Mouse (Mus musculus): ENCODE measurements around the gene Tnfsf13. TPM values are rescaled to one million over a fixed set of nuclear protein-coding genes. Genes with fewer than 3 reads are reported as not detected.

Tnfsf13 gene
- total and polyA plus RNA-seq, 2 experiments from 2014 or later: 0.57 TPM; not detected in 1

DNA sequence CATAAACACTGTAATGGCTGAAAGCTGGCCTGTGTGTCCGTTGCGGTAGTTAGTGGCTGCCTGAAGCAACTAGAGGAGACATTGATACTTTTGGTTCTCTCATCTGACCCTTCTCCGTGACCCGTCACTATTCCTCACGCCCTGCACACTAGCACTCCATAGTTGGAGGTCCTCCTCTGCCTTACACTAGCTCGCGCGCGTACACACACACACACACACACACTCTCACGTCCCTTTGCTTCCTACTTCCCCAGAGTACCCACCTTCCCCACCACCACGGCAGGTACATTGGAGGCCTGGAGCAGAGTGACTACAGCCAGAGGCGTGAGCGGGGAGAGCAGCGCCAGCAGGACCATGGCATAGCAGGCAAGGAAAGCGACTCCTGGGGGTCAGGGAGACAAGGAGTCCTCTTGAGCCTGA lies 28.1 kb downstream of the Tnfsf13 start:
- Histone ChIP-seq H3K36me3 (replicated peaks; ENCODE audit: control insufficient read depth, insufficient read depth, low read length) (peaks cover 46% of the 10 kb centered on the region), H3K9ac (replicated peaks; ENCODE audit: low read depth, low read length) (no peak overlapping the region), H3K4me2 (ENCODE audit: low read depth, low read length) (no peak overlapping the region), H3K9me3 (replicated peaks; ENCODE audit: control insufficient read depth, low read length) (no peaks in the 10 kb centered on the region), H3K4me1 (ENCODE audit: control insufficient read depth, insufficient read depth) (0 out of 2 replicates have a peak, but pooled peaks cover 7% of the 10 kb centered on the region), H3K4me3 (ENCODE audit: low read depth, low read length) (no peak overlapping the region), H3K27me3 (ENCODE audit: control insufficient read depth, insufficient read depth, low read length) (no peaks in the 10 kb centered on the region), H3K27ac (ENCODE audit: low read depth) (no peak overlapping the region)
- ATAC-seq (ENCODE audit: insufficient read depth, low read depth): no peak
- DNase-seq (ENCODE audit: low spot score): no peak
- 82% methylated on average over 15 of the region's 15 CpGs for WGBS
- no peak for TF ChIP-seq EP300 (IDR thresholded peaks at IDR 0.05; ENCODE audit: low read depth)
- no peak for TF ChIP-seq CTCF (IDR thresholded peaks at IDR 0.05; ENCODE audit: low read depth)

DNA sequence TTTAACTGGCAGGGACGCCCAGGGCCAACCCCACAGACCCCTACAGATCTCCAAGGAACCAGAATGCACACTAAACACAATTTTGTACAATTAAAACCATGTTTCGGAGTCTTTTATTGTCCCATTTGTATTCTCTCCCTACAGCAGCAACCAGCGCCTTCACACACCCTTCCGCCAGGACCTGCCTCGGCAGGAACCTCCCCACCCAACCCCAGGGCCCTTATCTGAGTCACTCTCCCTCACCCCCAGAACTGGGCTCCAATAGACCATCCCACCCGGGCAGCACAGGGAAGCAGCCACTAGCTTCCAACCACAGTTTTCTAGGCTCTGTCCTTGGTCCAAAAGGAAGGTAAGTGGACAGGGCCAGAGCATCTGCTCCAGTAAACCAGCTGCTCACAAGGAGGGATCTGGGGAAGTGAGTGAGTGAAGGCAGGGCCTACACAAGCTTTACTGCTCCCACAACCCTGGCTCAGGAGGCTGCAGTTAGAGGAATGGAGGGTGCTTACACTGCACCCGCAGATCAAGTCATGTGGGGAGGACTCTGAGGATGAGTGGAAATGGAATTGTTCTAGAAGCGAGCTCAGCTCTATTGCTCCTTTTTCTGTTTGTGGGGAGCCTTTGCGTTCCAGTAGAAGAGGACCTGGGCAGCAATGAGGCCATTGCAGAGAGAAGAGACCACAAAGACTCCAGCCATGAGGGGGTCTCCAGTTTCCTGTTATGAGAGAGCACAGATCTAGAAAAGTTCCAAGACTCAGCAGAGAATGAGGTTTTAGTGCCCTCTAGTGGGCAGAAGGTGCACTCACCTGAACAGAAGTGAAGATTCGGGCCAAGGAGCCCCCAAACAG lies 28.7 kb downstream of the Tnfsf13 start:
- Histone ChIP-seq H3K36me3 (replicated peaks; ENCODE audit: control insufficient read depth, insufficient read depth, low read length) (peaks cover 52% of the 10 kb centered on the region), H3K9ac (replicated peaks; ENCODE audit: low read depth, low read length) (no peak overlapping the region), H3K4me3 (ENCODE audit: low read depth, low read length) (no peak overlapping the region), H3K27ac (ENCODE audit: low read depth) (no peak overlapping the region), H3K27me3 (ENCODE audit: control insufficient read depth, insufficient read depth, low read length) (no peaks in the 10 kb centered on the region), H3K9me3 (replicated peaks; ENCODE audit: control insufficient read depth, low read length) (no peaks in the 10 kb centered on the region), H3K4me1 (ENCODE audit: control insufficient read depth, insufficient read depth) (0 out of 2 replicates have a peak, but pooled peaks cover 7% of the 10 kb centered on the region), H3K4me2 (ENCODE audit: low read depth, low read length) (no peak overlapping the region)
- WGBS: 75% methylated on average over 10 of the region's 10 CpGs
- DNase-seq (ENCODE audit: low spot score) (peak; percentile 55), ATAC-seq (ENCODE audit: insufficient read depth, low read depth) (no peak)
- peak; percentile 79 for TF ChIP-seq CTCF (IDR thresholded peaks at IDR 0.05; ENCODE audit: low read depth)
- no peak for TF ChIP-seq EP300 (IDR thresholded peaks at IDR 0.05; ENCODE audit: low read depth)

DNA sequence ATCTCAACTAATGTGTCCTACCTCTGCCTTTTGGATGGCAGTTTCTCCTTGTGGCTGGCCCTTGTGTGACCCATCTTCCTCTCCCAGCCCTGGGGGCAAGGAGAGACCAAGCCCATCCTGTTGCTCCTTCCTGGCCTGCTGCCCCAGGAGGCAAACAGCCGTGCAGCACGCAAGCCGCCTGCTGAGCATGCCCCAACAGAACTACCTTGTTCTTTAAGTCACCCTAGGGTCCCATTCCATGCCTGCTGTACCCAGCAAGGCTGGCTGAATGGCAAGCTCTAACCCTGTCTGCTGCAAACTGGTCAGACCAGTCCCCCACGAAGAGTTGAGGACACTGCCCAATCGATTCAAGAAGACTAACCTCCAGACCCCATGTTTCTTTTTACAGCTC lies 29.5 kb downstream of the Tnfsf13 start:
- Histone ChIP-seq H3K27ac (ENCODE audit: low read depth) (no peak overlapping the region), H3K4me2 (ENCODE audit: low read depth, low read length) (no peak overlapping the region), H3K9ac (replicated peaks; ENCODE audit: low read depth, low read length) (no peak overlapping the region), H3K9me3 (replicated peaks; ENCODE audit: control insufficient read depth, low read length) (no peaks in the 10 kb centered on the region), H3K27me3 (ENCODE audit: control insufficient read depth, insufficient read depth, low read length) (no peaks in the 10 kb centered on the region), H3K36me3 (replicated peaks; ENCODE audit: control insufficient read depth, insufficient read depth, low read length) (peaks cover 60% of the 10 kb centered on the region), H3K4me1 (ENCODE audit: control insufficient read depth, insufficient read depth) (no peaks in the 10 kb centered on the region), H3K4me3 (ENCODE audit: low read depth, low read length) (no peak overlapping the region)
- WGBS: 66% methylated on average over 5 of the region's 5 CpGs
- 0 out of 2 replicates have a peak, but pooled peaks have one; percentile 4 for ATAC-seq (ENCODE audit: insufficient read depth, low read depth)
- DNase-seq (ENCODE audit: low spot score): no peak
- TF ChIP-seq EP300 (IDR thresholded peaks at IDR 0.05; ENCODE audit: low read depth) (no peak), CTCF (IDR thresholded peaks at IDR 0.05; ENCODE audit: low read depth) (no peak)

DNA sequence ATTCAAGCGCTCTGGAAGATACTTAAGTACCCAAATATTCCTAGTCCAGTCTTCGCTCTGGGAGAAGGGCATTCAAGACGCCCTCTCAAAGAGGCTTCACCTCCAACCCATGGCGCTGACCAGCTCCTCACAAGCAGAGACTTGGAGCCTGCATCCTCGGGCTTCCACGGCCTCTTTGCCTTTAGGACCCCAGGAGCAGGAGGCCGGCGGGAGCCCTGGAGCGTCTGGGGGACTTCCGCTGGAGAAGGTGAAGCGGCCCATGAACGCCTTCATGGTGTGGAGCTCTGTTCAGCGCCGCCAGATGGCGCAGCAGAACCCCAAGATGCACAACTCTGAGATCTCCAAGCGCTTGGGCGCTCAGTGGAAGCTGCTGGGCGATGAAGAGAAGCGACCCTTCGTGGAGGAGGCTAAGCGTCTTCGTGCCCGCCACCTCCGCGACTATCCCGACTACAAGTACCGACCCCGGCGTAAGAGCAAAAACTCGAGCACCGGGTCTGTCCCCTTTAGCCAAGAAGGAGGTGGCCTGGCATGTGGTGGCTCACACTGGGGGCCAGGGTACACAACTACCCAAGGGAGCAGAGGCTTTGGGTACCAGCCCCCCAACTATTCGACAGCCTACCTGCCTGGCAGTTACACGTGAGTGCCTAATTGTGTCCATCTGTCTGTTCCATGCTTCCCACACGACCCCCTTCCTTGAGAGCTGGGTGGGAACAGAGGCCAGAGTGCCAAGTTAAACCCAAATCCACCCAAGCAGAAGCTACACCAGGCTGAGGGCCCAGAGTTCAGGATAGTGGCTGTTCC lies 30.1 kb downstream of the Tnfsf13 start, which contains the start of gene Sox15:
Gene Sox15 (plus strand): TSS at position 51 of the 801 bp plus-strand sequence.
- no peak within 1 kb of the TSS; the same call in 1 of the 2 replicates for H3K4me2 ChIP-seq (ENCODE audit: low read depth, low read length)
- 25% methylated on average over 34 of the region's 34 CpGs for WGBS
- H3K27me3 ChIP-seq (ENCODE audit: control insufficient read depth, insufficient read depth, low read length): no peaks in the 10 kb centered on the region
- ATAC-seq (ENCODE audit: insufficient read depth, low read depth) (peak; percentile 76), DNase-seq (ENCODE audit: low spot score) (peak; percentile 71)
- no peaks in the 10 kb centered on the region for H3K9me3 ChIP-seq (replicated peaks; ENCODE audit: control insufficient read depth, low read length)
- no peaks in the 10 kb centered on the region for H3K4me1 ChIP-seq (ENCODE audit: control insufficient read depth, insufficient read depth)
- 0 out of 2 replicates have a peak within 1 kb of the TSS, but pooled peaks have one; percentile 2 for H3K27ac ChIP-seq (ENCODE audit: low read depth)
- TF ChIP-seq EP300 (IDR thresholded peaks at IDR 0.05; ENCODE audit: low read depth): no peak
- TF ChIP-seq CTCF (IDR thresholded peaks at IDR 0.05; ENCODE audit: low read depth): peak; percentile 73
- no peak within 1 kb of the TSS for H3K4me3 ChIP-seq (ENCODE audit: low read depth, low read length)
- no peak within 1 kb of the TSS for H3K9ac ChIP-seq (replicated peaks; ENCODE audit: low read depth, low read length)
- peaks cover 66% of the 10 kb centered on the region for H3K36me3 ChIP-seq (replicated peaks; ENCODE audit: control insufficient read depth, insufficient read depth, low read length)

DNA sequence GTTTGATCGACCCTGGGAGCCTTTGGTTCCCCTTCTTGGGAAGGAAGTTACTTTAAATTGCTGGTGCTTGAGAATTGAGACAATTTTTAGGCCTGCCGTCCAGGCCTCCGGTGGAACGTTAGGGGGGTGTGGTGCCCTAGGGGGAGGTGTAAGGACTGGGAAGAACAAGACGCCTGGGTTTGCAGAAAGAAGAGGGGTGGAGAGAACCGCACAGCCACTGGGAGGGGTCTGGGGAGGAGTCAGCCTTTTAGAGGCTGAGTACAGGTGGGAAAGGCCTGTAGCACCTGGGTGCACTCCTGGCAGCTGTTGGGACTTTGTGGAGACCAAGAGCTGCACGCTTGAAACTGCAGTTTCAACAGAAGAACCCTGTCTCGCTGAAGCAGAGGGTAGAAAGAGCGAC lies 30.8 kb downstream of the Tnfsf13 start:
- Histone ChIP-seq H3K36me3 (replicated peaks; ENCODE audit: control insufficient read depth, insufficient read depth, low read length) (peaks cover 73% of the 10 kb centered on the region), H3K9me3 (replicated peaks; ENCODE audit: control insufficient read depth, low read length) (no peaks in the 10 kb centered on the region), H3K9ac (replicated peaks; ENCODE audit: low read depth, low read length) (no peak overlapping the region), H3K4me3 (ENCODE audit: low read depth, low read length) (no peak overlapping the region), H3K4me1 (ENCODE audit: control insufficient read depth, insufficient read depth) (no peaks in the 10 kb centered on the region), H3K4me2 (ENCODE audit: low read depth, low read length) (no peak overlapping the region), H3K27ac (ENCODE audit: low read depth) (0 out of 2 replicates have a peak overlapping the region, but pooled peaks have one; percentile 2), H3K27me3 (ENCODE audit: control insufficient read depth, insufficient read depth, low read length) (no peaks in the 10 kb centered on the region)
- TF ChIP-seq CTCF (IDR thresholded peaks at IDR 0.05; ENCODE audit: low read depth): no peak
- DNase-seq (ENCODE audit: low spot score) (no peak), ATAC-seq (ENCODE audit: insufficient read depth, low read depth) (no peak)
- WGBS: 46% methylated on average over 9 of the region's 9 CpGs
